Mouse (Mus musculus) spleen, postnatal 10 days (tissue): ENCODE results near the gene Trim63.

Experiments used
- DNase-seq, 2 experiments: peaks; one replicate each; pipeline ENCODE4 v3.0.0; 2021 to 2022; ENCODE audit warnings: low spot score in 2 of 2

The Trim63 gene

DNA sequence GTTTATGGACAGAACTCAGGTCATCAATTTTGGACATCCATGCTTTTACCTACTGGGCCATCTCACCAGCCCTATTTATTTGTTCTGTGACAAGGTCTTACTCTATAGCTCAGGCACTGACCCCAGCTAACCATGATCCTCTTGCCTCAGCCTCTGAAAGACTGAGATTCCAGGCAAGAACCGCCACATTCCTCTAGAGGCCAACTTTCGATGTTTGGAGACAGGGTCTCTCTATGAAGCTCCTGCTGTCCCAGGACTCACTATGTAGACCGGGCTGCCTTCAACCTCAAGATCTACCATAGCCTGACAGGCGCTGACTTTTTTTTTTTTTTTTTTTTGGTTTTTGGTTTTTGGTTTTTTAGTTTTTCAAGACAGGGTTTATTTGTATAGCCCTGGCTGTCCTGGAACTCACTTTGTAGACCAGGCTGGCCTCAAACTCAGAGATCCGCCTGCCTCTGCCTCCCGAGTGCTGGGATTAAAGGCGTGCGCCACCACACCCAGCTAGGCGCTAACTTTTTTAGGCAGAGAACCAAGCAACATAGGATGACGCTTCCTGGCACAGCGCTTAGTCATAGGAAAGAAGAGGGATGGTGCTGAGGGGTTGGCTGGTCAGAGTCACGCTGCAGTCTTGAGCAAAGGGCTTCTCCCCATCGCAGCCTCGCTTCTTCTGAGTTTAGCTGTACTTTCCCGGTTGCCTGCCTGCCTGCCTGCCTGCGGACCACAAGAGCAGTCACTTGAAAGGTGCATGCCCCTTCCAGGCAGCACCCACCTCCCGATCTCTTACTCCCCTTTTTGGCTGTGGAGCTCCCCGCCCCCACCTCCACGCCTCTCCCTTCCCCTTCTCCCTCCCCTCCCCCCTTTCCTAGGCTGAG lies 16.1 kb upstream of the Trim63 start:
- no peak for DNase-seq

- DNase-seq = no peak
These were observed 15.5 kb upstream of the Trim63 start for GRCm38 (mm10) chr4:134299498-134299810.

GRCm38 (mm10) chr4:134300316-134300715 lies 14.6 kb upstream of the Trim63 start:
- no peak for DNase-seq

GRCm38 (mm10) chr4:134302084-134302483 lies 12.8 kb upstream of the Trim63 start:
- DNase-seq = no peak

DNA sequence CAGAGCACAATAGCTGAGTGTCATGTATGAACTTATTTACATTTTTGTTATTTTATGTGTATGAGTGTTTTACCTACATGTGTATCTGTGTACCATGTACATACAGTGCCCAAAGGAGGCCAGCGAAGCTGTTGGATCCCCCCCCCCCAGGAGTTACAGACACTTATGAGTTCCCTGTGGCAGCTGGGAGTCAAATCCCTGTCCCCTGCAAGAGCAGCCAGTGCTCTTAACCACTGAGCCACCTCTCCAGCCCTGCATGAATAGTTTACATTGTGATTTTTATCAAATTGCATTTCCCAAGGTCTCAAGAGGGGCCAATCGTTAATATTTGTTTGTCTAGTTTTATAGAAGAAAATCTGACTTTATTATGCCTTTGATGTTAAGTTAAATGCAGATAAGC lies 8.0 kb upstream of the Trim63 start:
- DNase-seq = no peak

DNA sequence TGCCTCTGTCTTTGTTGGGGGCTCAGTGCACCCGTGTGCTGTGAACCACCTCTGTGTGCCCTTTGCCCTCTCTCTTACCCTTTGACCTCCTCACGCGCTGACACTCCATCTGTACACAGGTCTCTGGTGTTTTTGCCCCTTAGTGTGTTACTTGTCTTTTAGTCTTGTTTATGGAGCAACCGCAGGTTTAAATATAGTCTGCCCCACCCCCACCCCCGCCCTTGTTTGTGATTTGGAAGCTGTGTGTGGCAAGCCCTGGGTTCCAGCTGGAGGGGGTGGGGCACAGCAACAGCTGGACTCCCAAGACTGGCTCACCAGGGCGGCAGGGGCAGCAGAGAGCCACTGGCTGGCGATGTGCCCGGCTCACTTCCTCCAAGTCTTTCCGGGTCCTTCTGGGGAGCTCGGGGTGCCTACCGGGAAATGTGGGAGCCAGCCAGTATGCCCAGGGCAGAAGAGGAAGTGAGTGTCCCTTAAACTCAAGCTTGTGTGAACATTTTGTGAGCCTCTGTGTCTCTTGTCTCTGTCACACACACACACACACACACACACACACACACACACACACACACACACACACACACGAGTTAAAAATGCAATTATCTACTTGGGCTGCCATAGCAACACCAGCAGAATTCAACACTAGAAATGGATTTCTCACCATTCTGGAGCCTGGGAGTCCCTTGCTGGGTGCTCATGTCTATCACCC lies 7.4 kb upstream of the Trim63 start:
- peak in 1 of 2 experiments; percentile 64 for DNase-seq

GRCm38 (mm10) chr4:134310106-134310505 lies 4.8 kb upstream of the Trim63 start:
- DNase-seq = no peak

DNA sequence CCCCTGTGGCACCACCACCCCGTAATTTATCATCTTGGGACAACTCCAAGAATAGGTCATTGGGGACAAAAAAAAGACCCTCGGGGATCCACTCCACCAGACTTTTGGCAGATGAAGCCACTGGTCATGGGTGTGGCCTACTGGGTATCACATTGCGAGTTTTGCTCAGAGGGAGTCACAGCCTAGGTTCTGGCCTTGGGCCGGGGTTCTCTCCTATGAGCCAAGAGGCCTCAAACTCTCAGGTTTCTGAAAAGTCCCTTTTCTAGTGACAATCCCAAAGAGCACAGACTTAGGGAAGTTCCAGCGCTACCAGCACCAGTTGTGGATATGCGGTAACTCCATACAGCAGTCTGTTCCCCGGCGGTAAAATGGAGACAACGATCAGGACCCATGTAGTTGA lies 4.3 kb upstream of the Trim63 start:
- no peak for DNase-seq

GRCm38 (mm10) chr4:134311784-134312183 lies 3.1 kb upstream of the Trim63 start:
- DNase-seq = no peak

GRCm38 (mm10) chr4:134312341-134312740 lies 2.6 kb upstream of the Trim63 start:
- no peak for DNase-seq

- peak in 1 of 2 experiments; percentile 52 for DNase-seq
These were observed 2.0 kb upstream of the Trim63 start for GRCm38 (mm10) chr4:134312901-134313300.

GRCm38 (mm10) chr4:134314081-134314655 lies 752 bp upstream of the Trim63 start:
- DNase-seq = no peak

- no peak for DNase-seq
These were observed 550 bp downstream of the Trim63 start for GRCm38 (mm10) chr4:134315470-134315869.

- peak in 1 of 2 experiments; percentile 29 for DNase-seq
These were observed 1.5 kb downstream of the Trim63 start for GRCm38 (mm10) chr4:134316390-134316789.

DNA sequence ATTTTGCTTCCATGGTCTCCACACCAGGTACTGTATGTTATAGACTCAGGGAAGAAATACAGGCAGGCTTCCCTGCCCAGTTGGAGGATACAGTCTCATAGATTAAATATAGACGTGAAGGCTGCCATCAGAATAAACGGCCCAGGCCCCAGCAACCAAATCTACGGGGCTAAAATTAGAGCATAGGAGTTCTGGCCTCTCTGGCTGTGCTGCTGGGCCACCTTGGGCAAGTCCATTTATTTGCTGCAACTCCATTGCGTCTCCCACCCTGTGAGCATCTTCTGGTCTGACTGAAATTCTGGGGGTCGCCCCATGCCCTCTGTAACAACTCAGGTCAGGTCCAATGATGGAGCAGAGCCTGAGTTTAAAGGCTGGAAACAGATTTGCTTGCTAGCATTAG lies 4.2 kb downstream of the Trim63 start:
- DNase-seq = no peak

GRCm38 (mm10) chr4:134319674-134320073 lies 4.8 kb downstream of the Trim63 start:
- no peak for DNase-seq

DNA sequence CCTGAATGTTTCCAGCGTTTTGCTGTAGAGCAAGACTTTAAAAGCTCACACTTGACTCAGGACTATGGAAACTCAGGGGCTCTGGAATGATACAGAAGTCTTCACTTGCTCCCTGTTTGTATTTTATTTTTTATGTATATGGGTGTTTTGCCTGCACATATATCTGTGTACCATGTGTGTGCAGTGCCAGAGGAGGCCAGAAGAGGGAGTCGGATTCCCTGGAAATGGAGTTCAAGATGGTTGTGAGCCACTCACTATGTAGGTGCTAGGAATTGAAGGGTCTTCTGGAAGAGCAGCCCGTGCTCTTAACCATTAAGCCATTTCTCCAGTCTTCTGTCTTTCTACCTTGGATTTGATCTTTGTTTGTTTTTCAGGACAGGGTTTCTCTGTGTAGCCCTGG lies 6.6 kb downstream of the Trim63 start:
- no peak for DNase-seq

DNA sequence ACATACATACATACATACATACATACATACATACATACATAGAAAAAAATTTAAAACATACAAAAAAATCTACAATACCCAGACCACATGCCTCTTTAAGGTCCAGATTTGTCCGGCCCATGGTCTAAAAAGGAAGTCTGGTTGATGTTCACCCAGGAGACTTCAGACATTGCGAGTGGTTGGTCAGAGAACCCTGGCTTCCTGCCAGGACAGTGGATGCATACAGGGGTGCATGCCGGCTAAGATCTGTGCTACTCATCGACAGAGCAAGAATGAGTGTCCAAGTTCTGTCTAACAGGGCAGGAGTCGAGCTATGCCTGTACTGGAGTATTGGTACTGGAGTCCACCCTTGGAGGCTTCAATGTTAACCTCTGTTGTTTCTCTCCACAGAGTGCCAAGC lies 9.7 kb downstream of the Trim63 start:
- no peak for DNase-seq

DNA sequence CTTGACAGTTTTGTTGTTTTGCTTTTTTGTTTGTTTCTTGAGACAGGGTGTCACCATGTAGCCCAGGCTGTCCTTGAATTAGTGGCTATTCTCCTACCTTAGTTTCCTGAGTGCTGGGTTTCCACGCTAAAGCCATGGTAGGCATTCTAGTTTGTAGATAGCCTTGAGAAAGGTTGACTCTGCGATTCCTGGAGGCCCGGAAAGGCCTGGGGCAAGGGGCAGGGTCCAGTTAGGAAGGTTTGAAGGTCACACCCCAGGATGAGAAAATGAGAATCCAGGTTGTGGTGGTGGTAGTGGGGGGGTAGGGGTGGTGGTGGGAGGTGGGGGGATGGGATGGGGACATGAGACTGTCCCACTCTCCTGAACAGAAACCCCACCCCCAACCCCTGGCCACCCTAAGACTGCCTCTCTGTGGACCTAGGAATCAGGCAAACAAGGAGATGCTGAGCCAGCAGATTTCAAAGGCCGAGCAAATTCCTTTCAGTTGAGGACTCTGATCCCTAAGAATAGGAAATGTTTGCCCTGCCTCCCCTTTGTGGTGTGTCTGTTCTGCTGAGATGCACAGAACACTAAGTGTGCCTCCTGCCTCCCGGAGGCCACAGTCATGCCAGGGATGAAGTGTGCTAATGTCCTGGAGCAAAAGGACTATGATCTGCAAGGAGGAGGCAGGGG lies 12.1 kb downstream of the Trim63 start:
- no peak for DNase-seq

DNA sequence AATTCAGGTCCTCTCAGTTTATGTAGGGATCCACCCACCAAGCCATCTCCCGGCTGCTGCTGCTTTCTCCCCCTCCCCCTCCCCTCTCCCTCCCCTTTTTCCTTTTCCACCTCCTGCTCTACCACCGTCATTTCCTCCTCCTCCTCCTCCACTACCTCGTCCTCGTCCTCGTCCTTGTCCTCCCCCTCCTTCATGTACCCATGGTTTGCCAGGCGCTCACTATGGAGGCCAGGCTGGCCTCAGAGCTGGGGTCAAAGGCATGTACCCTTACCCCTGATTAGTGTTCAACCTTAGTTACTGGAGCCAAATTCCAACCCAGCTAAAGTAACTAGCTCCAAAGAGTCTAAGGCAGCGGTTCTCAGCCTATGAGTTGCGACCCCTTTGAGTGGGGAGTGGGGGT lies 13.2 kb downstream of the Trim63 start:
- DNase-seq = no peak

DNA sequence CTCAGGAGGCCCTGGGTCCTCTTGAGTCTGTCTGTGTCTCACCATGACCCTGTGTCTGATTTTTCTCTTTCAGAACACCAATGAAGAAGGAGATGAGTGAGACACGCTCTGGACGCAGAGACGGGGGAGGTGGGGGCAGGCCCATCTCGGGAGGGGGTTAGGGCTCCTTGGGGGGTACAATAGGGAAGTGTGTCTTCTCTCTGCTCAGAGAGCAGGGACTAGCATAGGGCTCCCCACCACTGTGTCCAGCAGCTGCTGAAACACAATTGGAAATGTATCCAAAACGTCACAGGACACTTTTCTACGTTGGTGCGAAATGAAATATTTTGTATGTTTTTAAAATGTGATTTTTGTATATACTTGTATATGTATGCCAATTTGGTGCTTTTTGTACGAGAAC lies 13.9 kb downstream of the Trim63 start:
- no peak for DNase-seq

DNA sequence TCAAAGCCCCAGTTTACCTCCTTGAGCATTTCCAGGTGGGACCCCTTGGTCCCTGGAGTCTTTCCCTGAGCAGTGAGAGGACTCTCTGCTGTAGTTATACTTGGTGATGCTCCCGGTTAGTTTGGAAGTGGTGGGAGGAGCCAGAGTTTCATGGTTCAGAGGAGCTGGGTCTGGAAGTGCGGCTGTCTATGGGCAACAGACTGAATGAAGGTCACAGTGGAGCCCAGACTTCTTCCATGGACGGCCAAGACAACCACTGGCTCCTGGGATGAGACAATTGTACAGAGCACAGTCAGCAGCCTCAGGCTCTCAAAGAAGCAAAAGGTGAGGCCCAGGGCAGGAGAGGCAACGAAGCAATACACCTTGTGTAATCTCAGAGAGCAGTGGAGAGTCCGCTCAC lies 15.4 kb downstream of the Trim63 start:
- DNase-seq = no peak
